Mouse (Mus musculus) forebrain, embryonic 13.5 days (tissue): ENCODE results near the gene Zfp446. TPM values are rescaled to one million over a fixed set of nuclear protein-coding genes. Genes with fewer than 3 reads are reported as not detected.
A peak's percentile ranks its signal among the peaks of the same experiment; 100 is the strongest.

Experiments
- ATAC-seq: fragments of 200-750 bp; cut with Nextera tagmentation; 2 replicates; pipeline ENCODE4 v1.8.0; 2017
- H3K27ac ChIP-seq: fragments of 300-500 bp; sonication (generic); 2 replicates; pipeline ENCODE4 v1.5.1; 2015; ENCODE audit warnings: inconsistent platforms, mild to moderate bottlenecking, moderate library complexity
- H3K27me3 ChIP-seq: fragments of 300-500 bp; sonication (generic); 2 replicates; pipeline ENCODE4 v1.6.1; 2015; ENCODE audit warnings: mild to moderate bottlenecking, inconsistent platforms
- H3K36me3 ChIP-seq: fragments of 300-500 bp; sonication (generic); 2 replicates; pipeline ENCODE4 v1.6.1; 2015; ENCODE audit warnings: mild to moderate bottlenecking, inconsistent platforms; ENCODE audit not compliant: poor library complexity, severe bottlenecking
- H3K4me1 ChIP-seq: fragments of 300-500 bp; sonication (generic); 2 replicates; pipeline ENCODE4 v1.6.1; 2015; ENCODE audit warnings: inconsistent platforms
- H3K4me2 ChIP-seq: fragments of 300-500 bp; sonication (generic); 2 replicates; pipeline ENCODE4 v1.6.1; 2015; ENCODE audit warnings: inconsistent platforms, mild to moderate bottlenecking, moderate library complexity
- H3K4me3 ChIP-seq: fragments of 300-500 bp; sonication (generic); 2 replicates; pipeline ENCODE4 v1.5.1; 2015; ENCODE audit warnings: mild to moderate bottlenecking, inconsistent platforms
- H3K9ac ChIP-seq: fragments of 300-500 bp; sonication (generic); 2 replicates; pipeline ENCODE4 v1.6.1; 2015; ENCODE audit warnings: mild to moderate bottlenecking, inconsistent platforms
- H3K9me3 ChIP-seq: fragments of 300-500 bp; sonication (generic); replicated peaks from 2 replicates; pipeline ENCODE4 v1.6.1; 2016; ENCODE audit warnings: inconsistent platforms
- WGBS: fragments of 180-500 bp; shearing (Covaris S2); methylation state at CpG from one replicate; pipeline ENCODE4 v1.1.7; 2015; 5-methylcytosine and 5-hydroxymethylcytosine counted together
- polyA plus RNA-seq: library from polyadenylated mRNA; unstranded; fragments of >200 nt; fragmentation: Nextera tagmentation; extraction: Ambion mirVana; gene quantifications from 2 replicates; pipeline ENCODE4 v1.2.1, GENCODE M21; 2015

The Zfp446 gene
- polyA plus RNA-seq, 1 experiment from 2014 or later, result 12.7 TPM

- ATAC-seq, result no peak
- no peak overlapping the region for H3K27ac ChIP-seq
- no peaks in the 10 kb centered on the region; the same call in 1 of the 2 replicates for H3K27me3 ChIP-seq
- 88% methylated on average over 10 of the region's 10 CpGs for WGBS
- no peak overlapping the region for H3K9ac ChIP-seq
- H3K9me3 ChIP-seq, result no peaks in the 10 kb centered on the region
- H3K4me3 ChIP-seq, result no peak overlapping the region
- no peak overlapping the region for H3K4me2 ChIP-seq
- no peaks in the 10 kb centered on the region for H3K36me3 ChIP-seq
- H3K4me1 ChIP-seq, result no peaks in the 10 kb centered on the region
Measured at GRCm38 (mm10) chr7:12993148-12993547, 15.5 kb downstream of the Zfp446 start.

GRCm38 (mm10) chr7:12995862-12996261 lies 18.2 kb downstream of the Zfp446 start:
- H3K9ac ChIP-seq, result no peak overlapping the region
- no peak for ATAC-seq
- no peak overlapping the region for H3K27ac ChIP-seq
- H3K4me1 ChIP-seq, result no peaks in the 10 kb centered on the region
- H3K27me3 ChIP-seq, result no peaks in the 10 kb centered on the region; the same call in 1 of the 2 replicates
- H3K36me3 ChIP-seq, result no peaks in the 10 kb centered on the region
- H3K4me2 ChIP-seq, result no peak overlapping the region
- H3K4me3 ChIP-seq, result no peak overlapping the region
- H3K9me3 ChIP-seq, result no peaks in the 10 kb centered on the region

- Histone ChIP-seq H3K9me3 (no peaks in the 10 kb centered on the region), H3K36me3 (no peaks in the 10 kb centered on the region), H3K9ac (no peak overlapping the region), H3K4me2 (no peak overlapping the region), H3K4me1 (no peaks in the 10 kb centered on the region), H3K4me3 (no peak overlapping the region), H3K27me3 (no peaks in the 10 kb centered on the region; the same call in 1 of the 2 replicates), H3K27ac (no peak overlapping the region)
- ATAC-seq, result no peak
- WGBS, result 73% methylated on average over 5 of the region's 5 CpGs
Measured at GRCm38 (mm10) chr7:12997230-12997629, 19.6 kb downstream of the Zfp446 start.

GRCm38 (mm10) chr7:12998053-12998452 lies 20.4 kb downstream of the Zfp446 start, which contains the start of gene Slc27a5:
Gene Slc27a5 (minus strand): TSS chr7:12998192.
- no peaks in the 10 kb centered on the region for H3K4me1 ChIP-seq
- H3K9me3 ChIP-seq, result no peaks in the 10 kb centered on the region
- no peak within 1 kb of the TSS for H3K4me2 ChIP-seq
- no peaks in the 10 kb centered on the region; the same call in 1 of the 2 replicates for H3K27me3 ChIP-seq
- no peak within 1 kb of the TSS for H3K27ac ChIP-seq
- no peak within 1 kb of the TSS for H3K4me3 ChIP-seq
- H3K36me3 ChIP-seq, result no peaks in the 10 kb centered on the region
- H3K9ac ChIP-seq, result no peak within 1 kb of the TSS
- WGBS, result 80% methylated on average over 5 of the region's 5 CpGs
- ATAC-seq, result no peak

- Histone ChIP-seq H3K9me3 (no peaks in the 10 kb centered on the region), H3K9ac (no peak within 1 kb of the TSS), H3K36me3 (peaks cover 7% of the 10 kb centered on the region; the same call in 1 of the 2 replicates), H3K4me3 (no peak within 1 kb of the TSS), H3K4me2 (no peak within 1 kb of the TSS), H3K27me3 (no peaks in the 10 kb centered on the region; the same call in 1 of the 2 replicates), H3K27ac (no peak within 1 kb of the TSS), H3K4me1 (no peaks in the 10 kb centered on the region)
- WGBS, result 87% methylated on average over 3 of the region's 3 CpGs
- no peak for ATAC-seq
Measured at GRCm38 (mm10) chr7:12998851-12999250, 21.2 kb downstream of the Zfp446 start, which contains the start of gene Trim28. Gene Trim28 (plus strand): TSS chr7:12999114.

GRCm38 (mm10) chr7:13001584-13001983 lies 23.9 kb downstream of the Zfp446 start:
- H3K4me3 ChIP-seq, result no peak overlapping the region
- ATAC-seq, result no peak
- H3K4me1 ChIP-seq, result no peaks in the 10 kb centered on the region
- H3K27me3 ChIP-seq, result no peaks in the 10 kb centered on the region; the same call in 1 of the 2 replicates
- H3K36me3 ChIP-seq, result peaks cover 29% of the 10 kb centered on the region
- H3K4me2 ChIP-seq, result no peak overlapping the region
- WGBS, result 85% methylated on average over 1 of the region's 1 CpGs
- H3K9ac ChIP-seq, result no peak overlapping the region
- H3K27ac ChIP-seq, result no peak overlapping the region
- no peaks in the 10 kb centered on the region for H3K9me3 ChIP-seq

GRCm38 (mm10) chr7:13003380-13003779 lies 25.7 kb downstream of the Zfp446 start:
- Histone ChIP-seq H3K4me1 (peaks cover 14% of the 10 kb centered on the region), H3K4me2 (no peak overlapping the region), H3K9me3 (no peaks in the 10 kb centered on the region), H3K27ac (no peak overlapping the region), H3K27me3 (0 out of 2 replicates have a peak, but pooled peaks cover 3% of the 10 kb centered on the region), H3K9ac (no peak overlapping the region), H3K36me3 (peaks cover 45% of the 10 kb centered on the region), H3K4me3 (no peak overlapping the region)
- WGBS, result 77% methylated on average over 5 of the region's 5 CpGs
- no peak for ATAC-seq

- H3K4me2 ChIP-seq, result no peak overlapping the region
- H3K27ac ChIP-seq, result no peak overlapping the region
- no peak for ATAC-seq
- 0 out of 2 replicates have a peak, but pooled peaks cover 3% of the 10 kb centered on the region for H3K27me3 ChIP-seq
- no peak overlapping the region for H3K4me3 ChIP-seq
- WGBS, result 84% methylated on average over 17 of the region's 17 CpGs
- no peaks in the 10 kb centered on the region for H3K9me3 ChIP-seq
- 0 out of 2 replicates have a peak overlapping the region, but pooled peaks have one; percentile 22 for H3K9ac ChIP-seq
- H3K36me3 ChIP-seq, result peaks cover 45% of the 10 kb centered on the region
- peaks cover 26% of the 10 kb centered on the region for H3K4me1 ChIP-seq
Measured at GRCm38 (mm10) chr7:13006011-13006410, 28.4 kb downstream of the Zfp446 start.

- Histone ChIP-seq H3K36me3 (peaks cover 45% of the 10 kb centered on the region), H3K9ac (no peak overlapping the region), H3K4me1 (peaks cover 26% of the 10 kb centered on the region), H3K27me3 (0 out of 2 replicates have a peak, but pooled peaks cover 3% of the 10 kb centered on the region), H3K4me2 (no peak overlapping the region), H3K4me3 (no peak overlapping the region), H3K9me3 (no peaks in the 10 kb centered on the region), H3K27ac (no peak overlapping the region)
- 89% methylated on average over 10 of the region's 10 CpGs for WGBS
- no peak for ATAC-seq
Measured at GRCm38 (mm10) chr7:13006531-13006930, 28.9 kb downstream of the Zfp446 start.

- Histone ChIP-seq H3K27ac (no peak overlapping the region), H3K4me3 (peak overlapping the region; percentile 4; the same call in 1 of the 2 replicates)
- 37% methylated on average over 57 of the region's 57 CpGs for WGBS
Measured at GRCm38 (mm10) chr7:13007341-13008092, 29.9 kb downstream of the Zfp446 start.

GRCm38 (mm10) chr7:13009143-13010004 lies 31.7 kb downstream of the Zfp446 start:
- H3K9me3 ChIP-seq, result no peaks in the 10 kb centered on the region
- under 1% methylated on average over 42 of the region's 42 CpGs for WGBS
- peak; percentile 93 for ATAC-seq
- peak overlapping the region; percentile 74 for H3K4me2 ChIP-seq
- 0 out of 2 replicates have a peak, but pooled peaks cover 3% of the 10 kb centered on the region for H3K27me3 ChIP-seq
- peak overlapping the region; percentile 69 for H3K4me3 ChIP-seq
- peaks cover 26% of the 10 kb centered on the region for H3K4me1 ChIP-seq
- H3K27ac ChIP-seq, result peak overlapping the region; percentile 94
- H3K36me3 ChIP-seq, result peaks cover 34% of the 10 kb centered on the region
- H3K9ac ChIP-seq, result peak overlapping the region; percentile 84

More at GRCm38 (mm10) chr7:13007341-13008092, 29.9 kb downstream of the Zfp446 start:
- H3K36me3 ChIP-seq, result peaks cover 45% of the 10 kb centered on the region
- ATAC-seq, result no peak
- no peaks in the 10 kb centered on the region for H3K9me3 ChIP-seq
- peak overlapping the region; percentile 74 for H3K4me2 ChIP-seq
- H3K27me3 ChIP-seq, result 0 out of 2 replicates have a peak, but pooled peaks cover 3% of the 10 kb centered on the region
- peak overlapping the region; percentile 84 for H3K9ac ChIP-seq
- peaks cover 26% of the 10 kb centered on the region for H3K4me1 ChIP-seq
